Mouse (Mus musculus) cortical plate, adult 2 months (tissue): ENCODE results near the gene Dgkh.

Experiments used
- CTCF ChIP-seq: fragments of 200-500 bp; IDR thresholded peaks from 2 replicates; pipeline ENCODE4 v1.5.1; 2011; ENCODE audit warnings: mild to moderate bottlenecking, control low read depth, low read length; ENCODE audit not compliant: insufficient read depth; ENCODE audit errors: extremely low read depth
- POLR2A ChIP-seq: fragments of 200-500 bp; IDR thresholded peaks from 2 replicates; pipeline ENCODE4 v1.6.1; 2011; ENCODE audit warnings: mild to moderate bottlenecking, low read length, control low read depth; ENCODE audit not compliant: insufficient read depth; ENCODE audit errors: extremely low read depth

- TF ChIP-seq CTCF (no peak), POLR2A (no peak)
Measured at GRCm38 (mm10) chr14:78776659-78777058, 44.1 kb upstream of the Dgkh start.
